Mouse (Mus musculus) lung, adult 2 months (tissue): ENCODE measurements around the gene Rab5a. TPM values are rescaled to one million over a fixed set of nuclear protein-coding genes. Genes with fewer than 3 reads are reported as not detected.

Source experiments
- DNase-seq: peaks from one replicate; pipeline ENCODE4 v3.0.0; 2022
- H3K4me1 ChIP-seq: fragments of 200-500 bp; 2 replicates; pipeline ENCODE4 v1.6.1; 2011; ENCODE audit warnings: low read length; ENCODE audit not compliant: control insufficient read depth, insufficient read depth
- H3K4me3 ChIP-seq: fragments of 200-500 bp; replicated peaks from 2 replicates; pipeline ENCODE3; 2011; ENCODE audit warnings: low read depth, mild to moderate bottlenecking, control low read depth, low read length; ENCODE audit errors: extremely low read depth
- CTCF ChIP-seq: fragments of 200-500 bp; IDR thresholded peaks from 2 replicates; pipeline ENCODE4 v1.5.1; 2011; ENCODE audit warnings: mild to moderate bottlenecking, low read length, control low read depth; ENCODE audit not compliant: insufficient read depth
- POLR2A ChIP-seq: fragments of 200-500 bp; IDR thresholded peaks from 2 replicates; pipeline ENCODE4 v1.6.1; 2011; ENCODE audit warnings: low read depth, mild to moderate bottlenecking, control low read depth, low read length, borderline replicate concordance; ENCODE audit errors: extremely low read depth
- WGBS: fragments of 180-500 bp; shearing (Covaris S2); methylation state at CpG from one replicate; pipeline ENCODE4 v1.1.7; 2018; 5-methylcytosine and 5-hydroxymethylcytosine counted together
- polyA plus RNA-seq: library from polyadenylated mRNA; depleted of rRNA; stranded (reverse); fragments of >200 nt; gene quantifications from 2 replicates; pipeline ENCODE4 v1.2.3, GENCODE M21; 2012; rRNA removed

Rab5a gene
- 8.9 and 13.5 TPM in 2 replicates for polyA plus RNA-seq

DNA sequence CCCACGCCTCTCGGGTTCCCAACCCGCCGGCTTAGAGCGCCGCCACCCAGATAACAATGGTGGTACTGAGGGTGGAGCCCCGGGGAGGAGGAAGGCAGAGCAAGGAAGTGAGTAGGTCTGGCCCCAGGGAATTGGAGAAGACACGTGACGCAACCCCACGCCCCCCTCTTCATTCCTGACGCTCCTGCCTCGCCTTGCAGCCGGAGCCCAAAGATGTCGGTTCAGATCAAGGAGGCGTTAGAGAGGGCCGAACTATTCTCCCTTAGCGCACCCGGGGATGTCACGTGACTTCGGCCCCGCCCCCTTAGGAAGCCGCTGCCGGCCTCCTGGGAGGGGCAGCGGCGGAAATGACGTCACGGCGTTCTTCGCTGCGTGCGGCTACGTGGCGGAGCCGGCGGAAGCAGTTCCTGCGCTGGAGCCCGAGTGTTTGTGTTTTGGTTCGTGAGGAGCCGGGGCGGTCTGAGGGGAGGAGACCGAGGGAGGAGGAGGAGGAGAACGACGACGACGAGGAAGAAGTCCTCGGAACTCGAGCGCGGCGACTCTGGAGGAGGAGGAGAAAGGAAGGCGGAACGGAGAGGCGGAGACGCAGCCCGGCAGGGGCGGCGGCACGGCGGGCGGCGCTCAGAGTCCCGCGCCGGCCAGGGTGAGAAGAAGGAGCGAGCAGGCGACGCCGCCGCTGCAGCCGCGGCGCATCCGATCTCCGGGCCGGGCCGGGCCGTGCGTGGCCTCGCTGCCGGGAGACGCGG is at the start of gene Rab5a:
TSS of gene Rab5a (plus strand) at position 377 of the 746 bp plus-strand sequence.
- WGBS: under 1% methylated on average over 80 of the region's 82 CpGs
- H3K4me3 ChIP-seq: peak within 1 kb of the TSS; percentile 93
- DNase-seq: peak; percentile 99
- H3K4me1 ChIP-seq: peaks cover 5% of the 10 kb centered on the region; the same call in 1 of the 2 replicates
- peak; percentile 86 for TF ChIP-seq POLR2A
- no peak for TF ChIP-seq CTCF

DNA sequence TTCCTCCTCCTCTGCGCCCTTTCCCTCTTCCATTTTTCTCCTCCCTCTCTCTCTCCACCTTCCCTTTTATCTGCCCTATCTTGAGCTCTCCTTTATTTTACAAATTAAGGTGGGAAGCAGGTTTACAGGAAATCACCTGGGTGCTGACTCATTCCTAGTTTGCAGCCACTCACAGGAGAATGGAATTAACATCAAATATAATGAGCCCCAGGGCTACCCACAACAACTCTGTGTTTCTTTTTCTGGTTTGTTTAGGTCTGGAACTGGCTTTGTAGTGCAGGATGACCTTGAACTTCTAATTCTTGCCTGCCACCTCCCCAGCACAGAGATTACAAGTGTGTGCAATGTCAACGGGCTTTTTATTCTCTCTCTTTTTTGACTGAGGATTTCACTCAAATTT is 22.9 kb upstream of the Rab5a start:
- 76% methylated on average over 2 of the region's 2 CpGs for WGBS
- DNase-seq: no peak
- H3K4me1 ChIP-seq: no peaks in the 10 kb centered on the region
- no peak overlapping the region for H3K4me3 ChIP-seq
- no peak for TF ChIP-seq CTCF
- no peak for TF ChIP-seq POLR2A

DNA sequence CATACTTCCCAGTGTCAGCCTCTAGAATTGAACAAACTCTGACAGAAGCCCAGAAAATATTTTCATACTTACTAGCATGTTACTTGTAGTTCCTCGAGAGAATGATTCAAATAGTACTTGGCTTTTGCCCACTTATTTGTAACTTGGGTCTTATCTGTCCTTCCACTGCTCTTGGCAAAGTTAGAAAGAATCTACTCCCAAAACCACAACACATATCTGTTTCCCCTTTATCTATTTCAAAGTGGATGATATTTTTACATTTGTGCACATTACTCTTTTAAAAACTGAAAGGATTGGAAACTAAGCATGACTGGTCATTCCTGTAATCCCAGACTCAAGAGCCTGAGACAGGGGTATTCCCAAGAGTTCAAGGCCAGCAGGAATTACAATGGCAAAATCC is 22.3 kb upstream of the Rab5a start:
- H3K4me3 ChIP-seq: no peak overlapping the region
- H3K4me1 ChIP-seq: no peaks in the 10 kb centered on the region
- TF ChIP-seq CTCF (no peak), POLR2A (no peak)
- no peak for DNase-seq
- 53% methylated on average over 1 of the region's 1 CpGs for WGBS

DNA sequence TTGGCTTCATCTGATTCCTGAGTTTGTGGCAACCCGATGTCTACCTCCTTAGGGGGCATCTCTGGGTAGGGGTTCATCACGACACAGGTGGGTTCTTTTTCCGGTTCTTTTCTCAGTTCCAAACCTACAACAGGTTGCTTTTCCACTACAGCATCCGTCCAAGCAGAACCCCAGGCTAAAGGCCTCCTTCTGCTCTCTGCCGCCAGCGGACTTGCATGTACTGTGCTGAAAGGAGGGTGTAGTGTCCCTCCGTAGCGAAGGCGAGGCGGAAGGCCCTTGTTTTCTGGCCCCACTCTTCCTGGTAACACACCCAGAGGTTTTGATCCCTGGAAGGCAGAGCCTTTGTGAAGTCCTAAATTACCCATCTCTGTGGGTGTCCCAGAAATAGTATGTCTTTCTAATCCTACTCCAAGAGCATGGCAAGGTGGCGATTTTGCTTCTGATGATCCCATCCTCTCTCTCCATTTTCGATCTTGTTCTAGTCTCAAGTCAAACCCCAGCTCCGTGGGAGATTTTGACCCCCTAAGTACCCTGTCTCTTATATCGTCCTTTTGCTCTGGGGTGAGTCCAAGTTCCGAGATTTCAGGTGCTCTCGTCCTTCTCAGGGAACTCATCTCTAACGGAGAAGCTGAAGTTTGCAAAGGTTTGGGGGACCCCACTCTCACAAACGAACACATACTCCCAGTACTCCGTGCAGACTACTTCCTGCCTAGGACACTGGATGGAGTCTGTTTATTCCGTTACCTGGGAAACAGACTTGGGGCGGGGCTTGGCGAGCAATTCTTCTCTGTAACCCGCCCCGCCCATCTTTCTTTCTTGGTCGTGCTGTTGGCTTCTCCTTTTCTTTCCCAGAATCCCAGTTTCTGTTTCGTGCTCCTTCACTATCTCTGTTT is 16.2 kb upstream of the Rab5a start, which contains the start of gene Efhb:
TSS of gene Efhb (minus strand) at position 719 of the 893 bp plus-strand sequence.
- peak; percentile 84 for DNase-seq
- TF ChIP-seq CTCF (no peak), POLR2A (no peak)
- Histone ChIP-seq H3K4me3 (peak within 1 kb of the TSS; percentile 41), H3K4me1 (peaks cover 2% of the 10 kb centered on the region; the same call in 1 of the 2 replicates)
- 25% methylated on average over 26 of the region's 26 CpGs for WGBS

DNA sequence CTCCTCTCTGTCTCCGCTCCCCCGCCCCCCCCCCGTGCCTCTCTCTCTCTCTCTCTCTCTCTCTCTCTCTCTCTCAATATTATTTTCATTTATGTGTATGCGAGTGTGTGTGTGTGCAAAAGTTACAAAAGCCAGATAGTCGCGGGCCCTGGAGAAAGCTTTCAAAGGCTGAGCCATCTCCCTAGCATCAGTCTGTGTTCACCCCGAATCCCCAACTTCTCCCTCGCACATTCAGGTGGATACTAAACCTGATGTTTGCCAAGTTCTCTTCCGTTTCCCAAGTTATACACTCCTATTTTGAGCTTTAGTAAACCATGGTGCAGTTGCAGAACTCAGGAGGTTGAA is 15.6 kb upstream of the Rab5a start:
- DNase-seq: no peak
- peaks cover 2% of the 10 kb centered on the region; the same call in 1 of the 2 replicates for H3K4me1 ChIP-seq
- TF ChIP-seq POLR2A (no peak), CTCF (no peak)
- 7% methylated on average over 8 of the region's 9 CpGs for WGBS
- H3K4me3 ChIP-seq: peak overlapping the region; percentile 41

DNA sequence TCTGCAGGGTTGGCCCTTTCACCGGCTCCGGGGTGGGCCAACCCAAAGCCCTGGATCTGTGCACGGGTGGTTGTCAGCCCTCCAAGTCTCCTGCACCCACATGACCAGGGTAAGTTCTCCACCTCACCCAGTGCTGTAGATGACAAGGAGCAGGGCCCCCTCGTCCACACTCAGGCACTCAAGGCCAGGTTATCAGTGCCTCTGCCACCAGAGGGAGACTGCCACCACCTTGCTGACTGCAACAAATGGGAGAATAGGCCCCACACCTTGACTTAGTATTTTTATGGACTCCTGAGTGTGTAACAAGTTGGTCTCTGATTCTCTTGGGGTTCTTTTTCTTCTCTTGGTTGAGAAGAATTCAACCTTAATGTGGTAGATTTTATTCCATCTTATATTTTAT is 13.5 kb upstream of the Rab5a start:
- no peak overlapping the region for H3K4me3 ChIP-seq
- WGBS: 56% methylated on average over 4 of the region's 4 CpGs
- DNase-seq: no peak
- TF ChIP-seq CTCF (peak; percentile 55), POLR2A (no peak)
- H3K4me1 ChIP-seq: peaks cover 2% of the 10 kb centered on the region; the same call in 1 of the 2 replicates

DNA sequence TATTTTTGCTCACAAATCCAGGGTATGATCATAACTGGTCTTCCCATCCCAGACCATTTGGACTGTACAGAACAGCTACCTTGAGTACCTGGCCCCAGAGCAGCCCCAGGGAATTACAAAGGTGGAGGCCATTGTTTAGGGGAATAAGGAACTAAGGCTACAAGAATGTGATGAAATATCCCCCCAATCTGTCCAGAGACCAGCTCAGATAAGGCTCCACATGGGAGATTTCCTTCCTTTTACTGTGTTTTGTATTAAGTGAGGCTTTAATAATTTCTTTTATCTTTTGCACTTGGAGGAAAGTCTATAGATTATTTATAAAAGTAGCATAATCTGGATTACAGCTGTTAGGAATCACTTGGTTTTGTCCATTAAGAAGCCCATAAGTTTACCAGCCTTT is 10.3 kb upstream of the Rab5a start:
- DNase-seq: no peak
- no peak for TF ChIP-seq CTCF
- no peak for TF ChIP-seq POLR2A
- Histone ChIP-seq H3K4me1 (peaks cover under 1% of the 10 kb centered on the region; the same call in 1 of the 2 replicates), H3K4me3 (no peak overlapping the region)

DNA sequence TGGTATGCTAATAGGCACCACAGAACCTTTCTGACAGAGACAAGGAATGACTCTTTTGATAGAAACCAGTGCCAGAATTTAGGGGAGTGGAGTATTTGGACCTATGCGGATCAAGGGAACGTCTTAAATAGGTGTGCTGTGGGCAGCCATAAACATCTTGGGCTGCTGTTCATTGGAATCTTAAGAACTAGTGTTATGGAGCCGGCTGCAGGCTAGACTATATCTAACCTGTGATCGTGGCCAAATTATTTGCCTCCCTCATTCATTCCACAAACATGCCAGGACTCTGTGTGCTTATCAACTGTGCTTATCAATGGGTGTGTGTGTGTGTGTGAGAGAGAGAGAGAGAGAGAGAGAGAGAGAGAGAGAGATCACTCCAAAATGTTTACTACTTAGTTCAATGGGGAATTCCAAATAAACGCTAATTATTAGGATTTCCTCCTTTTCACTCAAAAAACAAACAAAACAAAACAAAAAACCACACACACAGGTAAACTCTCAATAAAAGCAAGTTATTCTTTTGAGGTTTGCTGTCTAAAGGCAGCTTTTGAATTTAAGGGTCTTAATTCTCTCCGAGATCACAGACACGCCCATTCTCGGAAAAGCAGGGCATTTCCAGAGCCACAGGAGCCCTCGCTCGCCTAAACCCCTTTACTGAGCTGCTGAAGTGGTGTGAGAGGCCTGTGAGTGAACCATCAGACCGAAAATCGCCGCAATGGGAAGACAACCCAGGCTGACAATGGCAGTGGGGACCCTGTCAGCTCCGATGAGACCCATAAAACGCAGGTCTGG is 772 bp upstream of the Rab5a start:
- TF ChIP-seq POLR2A (no peak; the same call in 1 of the 2 replicates), CTCF (no peak)
- Histone ChIP-seq H3K4me3 (peak overlapping the region; percentile 93), H3K4me1 (peaks cover 5% of the 10 kb centered on the region; the same call in 1 of the 2 replicates)
- WGBS: 7% methylated on average over 15 of the region's 15 CpGs
- no peak for DNase-seq

DNA sequence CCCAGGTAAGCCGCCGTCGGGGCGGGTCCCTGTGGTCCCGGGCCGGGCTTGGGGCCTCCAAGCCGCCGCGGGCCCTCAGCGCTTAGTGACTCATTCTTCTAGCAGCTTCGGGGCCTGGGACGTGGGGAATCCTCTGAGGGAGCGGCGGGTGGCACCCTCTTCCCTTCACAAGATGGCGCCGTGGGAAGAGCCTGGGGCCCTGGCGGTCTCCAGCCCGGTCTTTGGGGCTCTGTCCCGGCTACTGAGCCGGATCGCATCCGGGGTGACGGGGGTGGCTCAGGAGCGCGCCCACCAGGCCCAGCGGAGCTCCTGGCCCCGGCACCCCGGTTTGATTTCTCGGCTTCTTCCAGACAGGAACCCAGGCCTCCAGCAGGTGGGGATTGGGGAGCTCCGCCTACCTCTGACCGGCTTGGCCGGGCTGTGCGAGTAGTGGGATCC is 589 bp downstream of the Rab5a start:
- WGBS: 1% methylated on average over 33 of the region's 33 CpGs
- peaks cover 5% of the 10 kb centered on the region; the same call in 1 of the 2 replicates for H3K4me1 ChIP-seq
- DNase-seq: peak; percentile 64
- TF ChIP-seq POLR2A: no peak
- no peak for TF ChIP-seq CTCF
- H3K4me3 ChIP-seq: peak overlapping the region; percentile 76
